Mouse (Mus musculus): ENCODE measurements around the gene Arid3a.
"Not testable (repeated sequence)": the region's sequence is repeated elsewhere in the genome, so short reads cannot be mapped to it uniquely, and the experiment has no call there.

Arid3a gene

DNA sequence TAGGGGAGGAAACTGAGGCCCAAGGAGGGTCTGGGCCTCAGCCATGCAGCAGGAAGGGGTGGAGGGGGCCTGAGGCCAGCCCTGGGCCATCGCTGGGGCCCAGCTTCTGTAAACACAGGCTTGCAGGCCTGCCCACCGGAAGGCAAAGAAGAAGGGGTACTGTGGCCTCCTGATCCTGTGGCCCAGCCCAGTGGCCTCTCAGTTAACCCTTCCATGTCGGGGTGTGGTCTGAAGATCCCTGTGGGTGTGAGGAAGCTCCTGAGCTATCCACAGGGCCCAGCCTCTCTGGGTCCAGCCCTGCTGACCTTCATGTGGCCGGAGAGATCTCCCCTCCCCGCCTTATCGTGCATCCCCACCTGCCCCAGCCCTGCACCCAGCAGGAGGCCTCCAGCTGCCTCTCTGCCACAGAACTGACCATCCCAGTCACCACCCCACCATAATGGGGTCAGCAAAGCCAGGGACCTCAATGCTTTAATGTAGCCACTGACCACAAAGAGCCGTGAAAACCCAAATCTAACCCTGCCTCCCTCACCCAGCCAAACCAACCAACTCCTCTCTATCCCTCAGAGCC, 20.0 kb downstream of the Arid3a start:
- no peak for DNase-seq (ENCODE audit: low spot score in 2 of 2)

- DNase-seq (ENCODE audit: low spot score in 2 of 2): no peak
These were observed 20.7 kb downstream of the Arid3a start for GRCm38 (mm10) chr10:79947502-79947901.

DNA sequence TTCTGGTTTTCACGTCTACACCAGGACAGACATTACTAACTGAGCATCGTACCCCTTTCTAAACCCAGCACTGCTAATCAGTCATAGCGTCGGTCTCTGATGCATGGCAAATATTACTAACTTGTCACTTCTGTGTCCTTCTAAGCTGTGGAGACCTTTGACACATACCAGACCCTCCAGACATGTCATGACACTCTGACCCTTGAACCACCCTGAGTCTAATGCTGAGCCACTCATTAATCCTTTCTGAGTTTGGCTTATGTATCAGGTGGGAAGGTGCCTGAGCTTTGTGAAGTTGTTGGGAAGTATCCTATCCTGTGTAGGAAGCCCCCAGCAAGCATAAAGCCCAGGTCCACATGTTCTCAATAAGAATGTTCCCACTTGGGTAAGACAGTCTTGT, 23.0 kb downstream of the Arid3a start:
- DNase-seq (ENCODE audit: low spot score in 2 of 2): no peak

GRCm38 (mm10) chr10:79950661-79951060, 23.8 kb downstream of the Arid3a start:
- no peak for DNase-seq (ENCODE audit: low spot score in 2 of 2)

- no peak for DNase-seq (ENCODE audit: low spot score in 2 of 2)
These were observed 27.1 kb downstream of the Arid3a start for GRCm38 (mm10) chr10:79953946-79954345.

DNA sequence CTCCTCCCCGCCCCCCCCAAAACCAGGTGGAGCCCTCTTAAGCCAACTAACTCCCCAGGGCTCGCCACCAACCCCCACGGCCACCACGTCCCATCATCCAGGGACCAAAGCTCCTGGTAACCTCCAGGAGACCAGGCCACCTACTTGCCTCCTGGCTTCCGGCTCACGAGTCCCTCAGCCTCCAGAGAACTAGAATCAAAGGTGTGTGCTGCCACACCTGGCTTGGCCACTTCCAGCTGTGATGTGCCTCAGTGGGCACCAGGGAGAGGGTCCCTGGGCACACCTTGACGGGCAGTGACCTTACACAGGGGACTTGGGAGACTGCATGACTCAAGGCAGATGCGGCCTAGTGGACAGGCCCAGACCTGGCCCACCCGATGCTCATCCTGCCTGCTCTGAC, 28.8 kb downstream of the Arid3a start:
- no peak for DNase-seq (ENCODE audit: low spot score in 2 of 2)

- no peak for DNase-seq (ENCODE audit: low spot score in 2 of 2)
These were observed 29.9 kb downstream of the Arid3a start for GRCm38 (mm10) chr10:79956643-79957154.

GRCm38 (mm10) chr10:79958140-79958816, 31.4 kb downstream of the Arid3a start:
- peak; percentile 69 to 86 for DNase-seq (ENCODE audit: low spot score in 2 of 2)

- DNase-seq (ENCODE audit: low spot score in 2 of 2): not testable (repeated sequence)
These were observed 32.6 kb downstream of the Arid3a start for GRCm38 (mm10) chr10:79959412-79959811.

- DNase-seq (ENCODE audit: low spot score in 2 of 2): peak; percentile 98 to 99
These were observed 33.2 kb downstream of the Arid3a start, which contains the start of gene Wdr18 for GRCm38 (mm10) chr10:79959847-79960601. TSS of gene Wdr18 (plus strand) at chr10:79960152.

DNA sequence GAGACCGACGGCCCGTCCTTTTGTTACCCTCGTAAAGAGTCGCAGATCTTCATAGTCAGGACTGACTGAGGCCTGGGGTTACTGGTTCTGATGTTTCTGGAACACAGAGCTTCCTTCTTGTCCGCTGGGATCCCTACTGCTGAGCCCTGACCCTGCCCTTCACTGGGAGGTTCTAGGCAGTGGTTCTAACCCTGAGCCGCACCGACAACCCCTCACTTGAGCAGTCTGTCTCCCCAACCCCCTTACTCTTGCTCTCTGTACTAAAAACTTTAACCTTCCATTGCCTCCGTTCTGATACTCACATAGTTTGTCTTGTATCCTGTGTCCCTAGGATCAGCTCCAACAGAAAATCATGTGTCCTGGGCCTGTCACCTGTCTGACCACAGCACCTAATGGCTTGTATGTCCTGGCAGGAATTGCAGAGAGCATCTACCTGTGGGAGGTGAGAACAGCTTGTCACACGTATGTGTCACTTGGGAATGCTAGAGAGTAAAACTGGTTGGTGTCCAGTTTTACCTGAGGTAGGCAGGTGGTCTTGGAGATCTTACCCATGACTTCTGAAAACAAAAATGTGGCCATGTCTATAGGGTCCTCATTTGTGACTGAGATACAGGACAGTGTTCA, 33.9 kb downstream of the Arid3a start:
- DNase-seq (ENCODE audit: low spot score in 2 of 2): no peak

GRCm38 (mm10) chr10:79964727-79965126, 37.9 kb downstream of the Arid3a start:
- no peak for DNase-seq (ENCODE audit: low spot score in 2 of 2)

- no peak for DNase-seq (ENCODE audit: low spot score in 2 of 2)
These were observed 38.5 kb downstream of the Arid3a start for GRCm38 (mm10) chr10:79965325-79965724.

DNA sequence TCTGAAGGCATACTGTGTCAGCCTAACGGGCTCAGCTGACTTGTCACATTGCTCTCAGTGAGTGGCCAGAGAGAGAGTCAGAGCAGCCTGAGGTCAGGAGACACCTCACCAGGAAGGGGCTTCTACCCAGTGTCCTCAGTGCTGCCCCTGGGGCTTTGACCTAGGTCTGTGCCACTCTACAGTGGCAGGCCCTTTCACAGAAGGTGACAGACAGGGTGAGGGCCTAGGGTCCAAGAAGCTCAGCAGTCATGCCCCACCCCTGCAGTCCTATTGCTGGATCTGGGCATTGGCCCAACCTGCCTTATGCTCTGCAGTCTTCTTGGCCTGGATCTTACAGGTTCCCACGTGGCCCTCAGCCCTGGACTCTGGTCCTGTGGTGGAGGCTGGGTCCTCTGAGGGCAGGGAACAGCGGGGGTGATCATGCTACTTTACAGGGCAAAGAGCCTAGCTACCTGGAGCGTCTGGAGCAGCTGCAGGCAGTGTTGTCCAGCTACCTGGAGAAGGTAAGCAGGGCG, 40.1 kb downstream of the Arid3a start:
- no peak for DNase-seq (ENCODE audit: low spot score in 2 of 2)

- DNase-seq (ENCODE audit: low spot score in 2 of 2): no peak
These were observed 41.3 kb downstream of the Arid3a start for GRCm38 (mm10) chr10:79968181-79968580.

DNA sequence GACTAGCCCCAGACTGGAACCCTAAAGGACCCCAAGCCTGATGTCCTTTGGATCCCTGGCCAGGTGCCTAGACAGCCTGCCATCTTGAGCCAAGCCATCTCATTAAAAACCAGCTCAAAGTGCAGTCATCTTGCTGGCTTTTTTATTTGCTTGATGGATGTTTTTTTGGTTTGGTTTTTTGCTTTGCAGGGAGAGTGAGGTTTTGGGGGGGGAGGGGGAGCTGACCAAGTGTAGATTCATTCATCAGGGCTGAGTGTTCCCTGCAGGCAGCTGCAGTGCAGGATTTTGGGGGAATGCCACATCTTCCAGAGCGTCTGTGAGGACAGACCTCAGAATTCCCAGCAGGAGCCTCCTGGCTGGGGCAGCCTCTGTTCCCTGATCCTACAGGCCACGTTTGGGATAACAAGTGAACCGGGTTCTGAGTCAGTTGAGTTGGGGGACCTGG, 42.3 kb downstream of the Arid3a start:
- no peak for DNase-seq (ENCODE audit: low spot score in 2 of 2)

DNA sequence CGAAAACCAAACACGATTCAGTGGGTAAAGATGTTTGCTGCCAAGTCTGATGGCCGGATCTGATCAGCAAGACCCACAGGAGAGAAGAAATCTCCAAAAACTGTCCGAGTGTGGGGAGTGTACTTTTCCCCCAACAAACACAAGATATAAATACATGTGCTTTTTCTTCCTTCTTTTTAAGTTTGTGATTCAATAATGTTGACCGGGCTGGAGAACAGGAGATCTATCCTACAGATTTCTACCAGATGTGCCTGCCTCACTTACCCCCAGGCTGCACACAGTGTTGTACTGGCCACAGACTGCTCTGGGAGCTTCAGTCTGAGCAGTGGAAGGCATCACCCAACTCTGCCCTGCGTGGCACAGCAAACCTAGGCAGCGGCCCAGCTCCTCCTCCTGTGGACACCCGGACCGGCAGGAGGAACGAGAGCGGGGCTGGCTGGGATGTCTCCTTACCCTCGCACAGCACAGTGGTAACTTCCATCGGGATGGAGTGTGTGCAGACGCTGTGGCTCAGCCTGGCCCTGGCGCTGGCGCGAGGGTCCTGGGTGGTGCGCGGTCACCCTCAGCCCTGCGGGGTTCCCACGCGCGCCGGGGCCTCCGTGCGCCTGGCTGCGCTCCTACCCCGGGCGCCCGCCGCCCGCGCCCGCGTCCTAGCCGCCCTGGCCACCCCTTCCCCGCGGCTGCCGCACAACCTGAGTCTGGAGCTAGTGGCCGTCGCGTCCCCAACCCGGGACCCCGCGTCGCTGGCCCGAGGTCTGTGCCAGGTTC, 43.8 kb downstream of the Arid3a start, which contains the start of gene Grin3b:
Grin3b (plus strand) TSS at position 301 of the 768 bp plus-strand sequence.
- DNase-seq (ENCODE audit: low spot score in 2 of 2): no peak

- no peak for DNase-seq (ENCODE audit: low spot score in 2 of 2)
These were observed 44.3 kb downstream of the Arid3a start for GRCm38 (mm10) chr10:79971183-79971497.

DNA sequence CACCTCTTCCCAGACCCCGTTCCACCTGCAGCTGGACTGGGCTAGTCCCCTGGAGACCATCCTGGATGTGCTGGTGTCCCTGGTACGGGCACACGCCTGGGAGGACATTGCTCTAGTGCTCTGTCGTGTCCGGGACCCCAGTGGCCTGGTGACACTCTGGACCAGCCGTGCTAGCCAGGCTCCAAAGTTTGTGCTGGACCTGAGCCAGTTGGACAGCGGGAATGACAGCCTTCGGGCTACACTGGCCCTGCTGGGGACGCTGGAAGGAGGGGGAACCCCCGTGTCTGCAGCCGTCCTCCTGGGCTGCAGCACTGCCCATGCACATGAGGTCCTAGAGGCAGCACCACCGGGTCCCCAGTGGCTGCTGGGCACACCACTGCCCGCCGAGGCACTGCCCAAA, 46.0 kb downstream of the Arid3a start:
- no peak for DNase-seq (ENCODE audit: low spot score in 2 of 2)

DNA sequence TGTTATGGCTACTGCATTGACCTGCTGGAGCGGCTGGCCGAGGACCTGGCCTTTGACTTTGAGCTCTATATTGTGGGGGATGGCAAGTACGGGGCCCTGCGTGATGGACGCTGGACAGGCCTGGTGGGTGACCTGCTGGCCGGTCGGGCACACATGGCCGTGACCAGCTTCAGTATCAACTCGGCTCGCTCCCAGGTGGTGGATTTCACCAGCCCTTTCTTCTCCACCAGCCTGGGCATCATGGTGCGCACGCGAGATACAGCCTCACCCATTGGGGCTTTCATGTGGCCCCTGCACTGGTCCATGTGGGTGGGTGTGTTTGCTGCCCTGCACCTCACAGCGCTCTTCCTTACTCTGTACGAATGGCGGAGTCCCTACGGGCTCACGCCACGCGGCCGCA, 47.2 kb downstream of the Arid3a start:
- no peak for DNase-seq (ENCODE audit: low spot score in 2 of 2)

- DNase-seq (ENCODE audit: low spot score in 2 of 2): no peak
These were observed 47.8 kb downstream of the Arid3a start for GRCm38 (mm10) chr10:79974668-79975067.

Measured in urinary bladder, postnatal 4 days (tissue).